In genomic region chr9:124251438-124251837, GRCm38 (mm10) we compare ENCODE assay signal across 13 mouse cellular contexts.
DNase-seq lines count a peak whose midpoint lies in the region; ATAC-seq and TF ChIP-seq lines count a peak whose summit lies in the region.
"Had no signal": no experiment of that assay in that cellular context is flagged by ENCODE, and none has a peak within 500 bp of the region (broad histone marks: within the 10 kb centered on the region; RNA-seq: fewer than 3 reads in every experiment).

No protein-coding gene starts in this region.

- no peak overlapping the region for H3K4me2 ChIP-seq in forebrain, embryonic 11.5 days (ENCODE audit: low read depth, low read length, severe bottlenecking)
- H3K4me2 ChIP-seq in forebrain, embryonic 15.5 days (replicated peaks), result no peak overlapping the region
- H3K4me2 ChIP-seq in liver, embryonic 14.5 days (ENCODE audit: low read depth), result no peak overlapping the region
- H3K4me2 ChIP-seq in liver, embryonic 12.5 days, result no peak overlapping the region

- in situ Hi-C loops in ES-E14 (cut with MboI; ENCODE audit: low sequenced_read_pairs in 2 of 2, unreplicated experiment in 2 of 2), result no loop called here

- TF ChIP-seq CTCF in liver, embryonic 14.5 days (IDR thresholded peaks at IDR 0.05; ENCODE audit: low read depth), result peak; percentile 29; the same call in 1 of the 2 replicates

- no peak overlapping the region for H3K27ac ChIP-seq in forebrain, embryonic 11.5 days (ENCODE audit: low read depth, low read length)
- no peak overlapping the region for H3K27ac ChIP-seq in forebrain, embryonic 15.5 days (replicated peaks)
- no peak overlapping the region for H3K27ac ChIP-seq in liver, embryonic 14.5 days
- no peak overlapping the region for H3K27ac ChIP-seq in liver, embryonic 12.5 days
- H3K27ac ChIP-seq in ES-E14 (ENCODE audit: insufficient read depth, low read depth, low read length, poor library complexity, severe bottlenecking), result no peak overlapping the region

- no peak for TF ChIP-seq EP300 in liver, embryonic 14.5 days (IDR thresholded peaks at IDR 0.05; ENCODE audit: low read depth)

- ATAC-seq in forebrain, embryonic 11.5 days (replicated peaks; ENCODE audit: low FRiP score), result peak; percentile 79
- ATAC-seq in forebrain, embryonic 15.5 days (replicated peaks), result no peak
- ATAC-seq in liver, embryonic 14.5 days (ENCODE audit: insufficient read depth), result no peak
- no peak for ATAC-seq in liver, embryonic 12.5 days
- ATAC-seq in megakaryocyte progenitor cell, adult 5-6 weeks (replicated peaks; ENCODE audit: poor library complexity), result peak; percentile 69

- no peak for DNase-seq in forebrain, embryonic 11.5 days (ENCODE audit: low spot score)
- no peak for DNase-seq in liver, embryonic 14.5 days (ENCODE audit: low read depth in 3 of 3, low spot score in 3 of 3)
- no peak for DNase-seq in ES-E14 (ENCODE audit: low read depth, low spot score)
- DNase-seq in spleen, adult 12 weeks (ENCODE audit: low spot score), result no peak
- no peak for DNase-seq in frontal cortex, postnatal 36 days (ENCODE audit: low spot score in 2 of 2)
- DNase-seq: adrenal gland, postnatal 14 days; B cell, adult 2 months; cerebellum, adult 9-10 months; heart, postnatal 36 days; layer of hippocampus, postnatal 36 days had no signal

- H3K9ac ChIP-seq in forebrain, embryonic 11.5 days (ENCODE audit: low read length), result no peak overlapping the region
- H3K9ac ChIP-seq in forebrain, embryonic 15.5 days (replicated peaks), result no peak overlapping the region
- no peak overlapping the region for H3K9ac ChIP-seq in liver, embryonic 14.5 days (replicated peaks)
- H3K9ac ChIP-seq in liver, embryonic 12.5 days, result no peak overlapping the region
- H3K9ac ChIP-seq in ES-E14 (ENCODE audit: insufficient read depth, low read depth, low read length, poor library complexity, severe bottlenecking), result no peak overlapping the region

- no peaks in the 10 kb centered on the region; the same call in 1 of the 2 replicates for H3K4me1 ChIP-seq in forebrain, embryonic 11.5 days (replicated peaks; ENCODE audit: control insufficient read depth, insufficient read depth, low read length)
- H3K4me1 ChIP-seq in forebrain, embryonic 15.5 days, result no peaks in the 10 kb centered on the region
- no peaks in the 10 kb centered on the region for H3K4me1 ChIP-seq in liver, embryonic 14.5 days (replicated peaks; ENCODE audit: control insufficient read depth in 2 of 2, insufficient read depth in 2 of 2, low read length in 1 of 2)
- H3K4me1 ChIP-seq in liver, embryonic 12.5 days, result no peaks in the 10 kb centered on the region
- no peaks in the 10 kb centered on the region for H3K4me1 ChIP-seq in ES-E14 (ENCODE audit: control insufficient read depth in 2 of 2, insufficient read depth in 2 of 2, low read length in 2 of 2, poor library complexity in 1 of 2)

- H3K27me3 ChIP-seq in forebrain, embryonic 11.5 days (ENCODE audit: control insufficient read depth, insufficient read depth, low read length), result no peaks in the 10 kb centered on the region
- no peaks in the 10 kb centered on the region for H3K27me3 ChIP-seq in forebrain, embryonic 15.5 days
- no peaks in the 10 kb centered on the region for H3K27me3 ChIP-seq in liver, embryonic 14.5 days (ENCODE audit: control insufficient read depth, insufficient read depth, low read length)
- H3K27me3 ChIP-seq in liver, embryonic 12.5 days (replicated peaks), result no peaks in the 10 kb centered on the region

- H3K4me3 ChIP-seq in forebrain, embryonic 11.5 days (ENCODE audit: low read depth, low read length), result no peak overlapping the region
- no peak overlapping the region for H3K4me3 ChIP-seq in forebrain, embryonic 15.5 days
- no peak overlapping the region for H3K4me3 ChIP-seq in liver, embryonic 14.5 days (ENCODE audit: insufficient read depth in 1 of 2, low read depth in 2 of 2, low read length in 2 of 2)
- no peak overlapping the region for H3K4me3 ChIP-seq in liver, embryonic 12.5 days
- H3K4me3 ChIP-seq in ES-E14 (ENCODE audit: insufficient read depth in 1 of 2, low read depth in 1 of 2, low read length in 2 of 2, poor library complexity in 1 of 2, severe bottlenecking in 1 of 2), result no peak overlapping the region

- H3K36me3 ChIP-seq in forebrain, embryonic 11.5 days (ENCODE audit: control insufficient read depth, insufficient read depth, low read length), result no peaks in the 10 kb centered on the region
- H3K36me3 ChIP-seq in forebrain, embryonic 15.5 days, result no peaks in the 10 kb centered on the region
- no peaks in the 10 kb centered on the region for H3K36me3 ChIP-seq in liver, embryonic 14.5 days (replicated peaks; ENCODE audit: control insufficient read depth, insufficient read depth, low read depth)
- no peaks in the 10 kb centered on the region for H3K36me3 ChIP-seq in liver, embryonic 12.5 days
- no peaks in the 10 kb centered on the region for H3K36me3 ChIP-seq in ES-E14 (ENCODE audit: control insufficient read depth, insufficient read depth, low read length, poor library complexity, severe bottlenecking)

- no peaks in the 10 kb centered on the region for H3K9me3 ChIP-seq in forebrain, embryonic 11.5 days (ENCODE audit: control insufficient read depth, low read length)
- no peaks in the 10 kb centered on the region for H3K9me3 ChIP-seq in forebrain, embryonic 15.5 days
- H3K9me3 ChIP-seq in liver, embryonic 14.5 days (ENCODE audit: control insufficient read depth, low read length), result no peaks in the 10 kb centered on the region
- peaks cover 4% of the 10 kb centered on the region for H3K9me3 ChIP-seq in liver, embryonic 12.5 days (replicated peaks)
- H3K9me3 ChIP-seq in ES-E14 (ENCODE audit: control insufficient read depth, insufficient read depth, low read depth, low read length), result no peaks in the 10 kb centered on the region

TF ChIP-seq in ES-E14, 5 proteins besides CTCF, POLR2A, EP300 and RAD21:
- TF ChIP-seq MAFK (IDR thresholded peaks at IDR 0.05; ENCODE audit: insufficient read depth, low read depth, low read length) (no peak), ZC3H11A (IDR thresholded peaks at IDR 0.05; ENCODE audit: borderline replicate concordance, low read depth, low read length) (peak; percentile 13; the same call in 1 of the 2 replicates)

Comparison
In these comparisons a context has a peak if more than half of its experiments do, and no peak if none do; other contexts are left out.
1. ATAC-seq: peak in forebrain, embryonic 11.5 days (single experiment) and megakaryocyte progenitor cell, adult 5-6 weeks (single experiment); none in forebrain, embryonic 15.5 days (single experiment), liver, embryonic 14.5 days (single experiment) and liver, embryonic 12.5 days (single experiment).